Mouse (Mus musculus) forebrain, embryonic 10.5 days (tissue): Measurements from ENCODE around the gene Gm45208. TPM values are rescaled to one million over a fixed set of nuclear protein-coding genes. Genes with fewer than 3 reads are reported as not detected.
A peak's percentile ranks its signal among the peaks of the same experiment; 100 is the strongest.
"Not testable (repeated sequence)": the region's sequence is repeated elsewhere in the genome, so short reads cannot be mapped to it uniquely, and the experiment has no call there.

Experiments used
- DNase-seq: peaks from one replicate; pipeline ENCODE4 v3.0.0-alpha.2; 2017; ENCODE audit warnings: low spot score; ENCODE audit errors: extremely low spot score
- H3K27ac ChIP-seq: fragments of 300-500 bp; sonication (generic); 2 replicates; pipeline ENCODE4 v1.5.1; 2016; ENCODE audit warnings: mild to moderate bottlenecking
- H3K27me3 ChIP-seq: fragments of 300-500 bp; sonication (generic); 2 replicates; pipeline ENCODE4 v1.6.1; 2016; ENCODE audit warnings: mild to moderate bottlenecking; ENCODE audit not compliant: poor library complexity, severe bottlenecking
- H3K36me3 ChIP-seq: fragments of 300-500 bp; sonication (generic); replicated peaks from 2 replicates; pipeline ENCODE4 v1.6.1; 2016; ENCODE audit warnings: mild to moderate bottlenecking, moderate library complexity
- H3K4me1 ChIP-seq: fragments of 300-500 bp; sonication (generic); 2 replicates; pipeline ENCODE4 v1.6.1; 2016
- H3K4me3 ChIP-seq: fragments of 300-500 bp; sonication (generic); 2 replicates; pipeline ENCODE4 v1.5.1; 2016; ENCODE audit warnings: mild to moderate bottlenecking, moderate library complexity
- H3K9me3 ChIP-seq: fragments of 300-500 bp; sonication (generic); 2 replicates; pipeline ENCODE4 v1.6.1; 2016; ENCODE audit warnings: mild to moderate bottlenecking, moderate library complexity
- WGBS: fragments of 180-500 bp; shearing (Covaris S2); methylation state at CpG from one replicate; pipeline ENCODE4 v1.1.7; 2016; 5-methylcytosine and 5-hydroxymethylcytosine counted together
- polyA plus RNA-seq: library from polyadenylated mRNA; unstranded; fragments of >200 nt; fragmentation: Nextera tagmentation; extraction: Ambion mirVana; gene quantifications from 2 replicates; pipeline ENCODE4 v1.2.1, GENCODE M21; 2016

Gene Gm45208
- polyA plus RNA-seq, 1 experiment from 2014 or later: 0.47 TPM

- Histone ChIP-seq H3K36me3 (peaks cover 28% of the 10 kb centered on the region), H3K27ac (no peak overlapping the region), H3K9me3 (peaks cover 4% of the 10 kb centered on the region; the same call in 1 of the 2 replicates), H3K4me1 (peaks cover 18% of the 10 kb centered on the region), H3K4me3 (peak overlapping the region; percentile 18; the same call in 1 of the 2 replicates), H3K27me3 (no peaks in the 10 kb centered on the region)
- peak; percentile 52 for DNase-seq
- 32% methylated on average over 24 of the region's 26 CpGs for WGBS
Observed at GRCm38 (mm10) chrX:7733571-7734156, 11.6 kb downstream of the Gm45208 start.

- Histone ChIP-seq H3K36me3 (peaks cover 24% of the 10 kb centered on the region), H3K4me1 (peaks cover 3% of the 10 kb centered on the region; the same call in 1 of the 2 replicates), H3K4me3 (no peak overlapping the region), H3K27ac (no peak overlapping the region), H3K9me3 (no peaks in the 10 kb centered on the region), H3K27me3 (no peaks in the 10 kb centered on the region)
- 72% methylated on average over 14 of the region's 14 CpGs for WGBS
- DNase-seq: no peak
Observed at GRCm38 (mm10) chrX:7739336-7740081, 17.5 kb downstream of the Gm45208 start.

DNA sequence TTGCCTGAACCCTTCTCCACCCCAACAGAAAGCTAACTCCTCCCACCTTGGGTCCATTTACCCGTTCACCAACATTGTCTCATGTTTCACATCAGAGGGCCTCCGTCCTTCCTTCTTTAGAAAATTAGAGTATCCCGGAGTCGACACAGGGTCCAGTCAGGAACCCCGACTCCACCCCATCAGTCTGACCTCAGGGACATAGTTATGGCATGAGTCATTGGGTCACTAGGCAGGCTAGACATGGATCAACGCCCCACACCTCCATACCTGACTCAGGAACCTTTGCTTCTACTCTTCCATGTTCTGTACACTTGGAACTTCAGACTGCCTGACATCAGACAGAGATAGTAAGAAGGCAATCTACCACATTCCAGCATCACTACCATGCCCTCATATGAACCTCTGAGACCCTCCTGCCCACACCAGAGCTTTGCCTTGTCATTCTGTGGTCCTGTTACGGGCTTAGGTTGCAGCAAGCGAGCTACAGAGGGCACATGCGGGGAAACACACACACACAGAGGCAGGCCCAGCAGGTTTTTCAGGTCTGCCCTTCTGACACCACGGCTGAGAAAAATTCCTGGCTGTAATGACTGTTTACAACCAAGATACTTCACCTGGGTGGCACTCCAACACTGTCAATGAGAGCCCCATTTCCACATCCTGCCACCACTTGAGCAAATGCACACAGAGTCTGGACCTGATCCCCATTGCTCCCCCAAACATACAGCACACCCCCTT lies 18.2 kb downstream of the Gm45208 start:
- no peaks in the 10 kb centered on the region for H3K27me3 ChIP-seq
- no peak overlapping the region for H3K4me3 ChIP-seq
- H3K27ac ChIP-seq: no peak overlapping the region
- peaks cover 19% of the 10 kb centered on the region for H3K36me3 ChIP-seq
- WGBS: 71% methylated on average over 10 of the region's 10 CpGs
- peaks cover 3% of the 10 kb centered on the region; the same call in 1 of the 2 replicates for H3K4me1 ChIP-seq
- DNase-seq: no peak
- no peaks in the 10 kb centered on the region for H3K9me3 ChIP-seq

DNA sequence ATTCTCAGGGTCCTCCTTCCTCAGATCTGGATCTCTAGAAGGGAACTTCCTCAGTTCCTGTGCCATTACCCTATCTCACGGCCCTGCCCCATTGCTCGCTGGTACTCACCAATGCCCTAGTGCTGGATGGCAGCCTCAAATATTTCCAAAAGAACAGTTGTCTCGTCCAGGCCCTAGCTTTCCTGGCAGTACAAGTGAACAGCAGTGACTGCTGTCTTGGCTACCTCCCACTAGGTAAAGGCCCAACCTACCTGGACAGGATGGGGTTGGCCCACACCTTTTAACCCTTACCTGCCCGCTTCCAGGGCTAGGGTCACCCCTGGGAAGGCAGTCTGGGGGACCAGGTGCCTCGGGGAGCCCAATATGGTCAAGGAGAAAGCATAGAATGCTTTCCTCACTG lies 19.1 kb downstream of the Gm45208 start:
- Histone ChIP-seq H3K36me3 (peaks cover 17% of the 10 kb centered on the region), H3K27me3 (no peaks in the 10 kb centered on the region), H3K9me3 (no peaks in the 10 kb centered on the region), H3K27ac (no peak overlapping the region), H3K4me1 (peaks cover 3% of the 10 kb centered on the region; the same call in 1 of the 2 replicates), H3K4me3 (no peak overlapping the region)
- no peak for DNase-seq
- WGBS: 79% methylated on average over 5 of the region's 5 CpGs

GRCm38 (mm10) chrX:7743470-7743869 lies 21.4 kb downstream of the Gm45208 start:
- H3K4me1 ChIP-seq: peaks cover 3% of the 10 kb centered on the region; the same call in 1 of the 2 replicates
- no peaks in the 10 kb centered on the region for H3K27me3 ChIP-seq
- WGBS: 63% methylated on average over 5 of the region's 5 CpGs
- no peak overlapping the region for H3K27ac ChIP-seq
- no peak overlapping the region for H3K4me3 ChIP-seq
- no peak for DNase-seq
- H3K36me3 ChIP-seq: no peaks in the 10 kb centered on the region
- H3K9me3 ChIP-seq: no peaks in the 10 kb centered on the region

GRCm38 (mm10) chrX:7744940-7745339 lies 22.9 kb downstream of the Gm45208 start:
- Histone ChIP-seq H3K36me3 (no peaks in the 10 kb centered on the region), H3K27me3 (no peaks in the 10 kb centered on the region), H3K9me3 (no peaks in the 10 kb centered on the region), H3K4me3 (no peak overlapping the region), H3K4me1 (peaks cover 6% of the 10 kb centered on the region), H3K27ac (no peak overlapping the region)
- DNase-seq: no peak
- WGBS: 85% methylated on average over 1 of the region's 1 CpGs

- H3K9me3 ChIP-seq: peaks cover 2% of the 10 kb centered on the region; the same call in 1 of the 2 replicates
- no peak overlapping the region for H3K4me3 ChIP-seq
- peaks cover 9% of the 10 kb centered on the region for H3K4me1 ChIP-seq
- WGBS: 92% methylated on average over 8 of the region's 8 CpGs
- no peak for DNase-seq
- H3K27ac ChIP-seq: no peak overlapping the region
- no peaks in the 10 kb centered on the region for H3K36me3 ChIP-seq
- no peaks in the 10 kb centered on the region for H3K27me3 ChIP-seq
Observed at GRCm38 (mm10) chrX:7745429-7745828, 23.4 kb downstream of the Gm45208 start.

DNA sequence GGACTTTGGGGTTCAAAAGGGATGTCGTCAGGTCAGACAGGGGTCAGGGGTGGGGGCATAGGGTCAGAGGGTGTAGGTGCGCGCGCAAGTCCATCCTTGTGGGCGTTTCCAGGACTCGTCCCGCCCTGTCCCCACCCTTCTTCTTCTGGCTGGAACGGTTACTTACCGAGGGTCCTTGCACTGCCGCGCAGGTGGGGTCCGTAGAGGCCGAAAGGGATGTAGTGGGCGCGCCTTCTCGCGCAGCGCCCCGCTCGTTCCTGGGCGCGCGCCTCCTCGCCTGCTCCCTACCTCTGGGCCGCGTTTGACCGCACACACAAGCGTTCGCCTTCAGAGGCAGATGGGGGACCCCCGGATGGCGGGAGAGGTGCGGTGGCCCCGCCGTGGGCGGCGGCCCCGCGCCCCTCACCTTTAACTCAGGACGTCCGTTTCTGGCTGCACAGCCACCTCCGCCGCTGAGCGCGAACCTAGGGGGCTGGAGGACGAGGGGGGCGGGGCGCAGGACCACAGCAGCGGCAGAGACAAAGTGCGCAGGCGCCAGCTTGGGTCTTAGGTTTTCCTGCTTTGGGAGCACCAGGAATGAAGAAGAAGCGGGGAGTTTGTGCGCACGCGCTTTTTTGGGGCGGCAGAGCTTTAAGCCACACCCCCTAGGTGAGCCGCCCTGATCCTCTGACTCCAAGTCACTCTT lies 28.5 kb downstream of the Gm45208 start, which contains the start of gene Ccdc120:
Gene Ccdc120, minus strand, starts transcription at position 474 of the 685 bp plus-strand sequence.
- peak; percentile 79 for DNase-seq
- WGBS: 10% methylated on average over 54 of the region's 56 CpGs
- Histone ChIP-seq H3K9me3 (peaks cover 5% of the 10 kb centered on the region; the same call in 1 of the 2 replicates), H3K36me3 (no peaks in the 10 kb centered on the region), H3K4me1 (peaks cover 9% of the 10 kb centered on the region), H3K27me3 (no peaks in the 10 kb centered on the region), H3K27ac (peak within 1 kb of the TSS; percentile 90), H3K4me3 (peak within 1 kb of the TSS; percentile 74)

DNA sequence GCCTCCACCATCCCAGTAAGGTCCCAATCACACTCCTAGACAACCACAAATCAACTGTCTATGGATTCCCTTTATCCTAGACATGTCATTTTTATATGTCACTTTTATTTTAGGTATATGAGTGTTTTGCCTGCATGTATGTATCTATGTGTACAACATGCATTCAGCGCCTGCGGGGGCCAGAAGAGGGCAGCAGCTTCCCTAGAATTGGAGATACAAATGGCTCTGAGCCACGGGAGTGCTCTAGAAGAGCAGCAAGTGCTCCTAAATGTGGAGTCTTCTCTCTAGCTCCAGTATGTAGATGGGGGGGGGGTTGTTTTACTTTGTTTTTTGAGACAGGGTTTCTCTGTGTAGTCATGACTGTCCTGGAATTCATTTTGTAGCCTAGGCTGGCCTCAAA lies 31.6 kb downstream of the Gm45208 start:
- WGBS: 20% methylated on average over 3 of the region's 3 CpGs
- not testable (repeated sequence) for H3K4me3 ChIP-seq, H3K9me3 ChIP-seq, H3K27ac ChIP-seq, H3K4me1 ChIP-seq, H3K27me3 ChIP-seq, DNase-seq, H3K36me3 ChIP-seq

DNA sequence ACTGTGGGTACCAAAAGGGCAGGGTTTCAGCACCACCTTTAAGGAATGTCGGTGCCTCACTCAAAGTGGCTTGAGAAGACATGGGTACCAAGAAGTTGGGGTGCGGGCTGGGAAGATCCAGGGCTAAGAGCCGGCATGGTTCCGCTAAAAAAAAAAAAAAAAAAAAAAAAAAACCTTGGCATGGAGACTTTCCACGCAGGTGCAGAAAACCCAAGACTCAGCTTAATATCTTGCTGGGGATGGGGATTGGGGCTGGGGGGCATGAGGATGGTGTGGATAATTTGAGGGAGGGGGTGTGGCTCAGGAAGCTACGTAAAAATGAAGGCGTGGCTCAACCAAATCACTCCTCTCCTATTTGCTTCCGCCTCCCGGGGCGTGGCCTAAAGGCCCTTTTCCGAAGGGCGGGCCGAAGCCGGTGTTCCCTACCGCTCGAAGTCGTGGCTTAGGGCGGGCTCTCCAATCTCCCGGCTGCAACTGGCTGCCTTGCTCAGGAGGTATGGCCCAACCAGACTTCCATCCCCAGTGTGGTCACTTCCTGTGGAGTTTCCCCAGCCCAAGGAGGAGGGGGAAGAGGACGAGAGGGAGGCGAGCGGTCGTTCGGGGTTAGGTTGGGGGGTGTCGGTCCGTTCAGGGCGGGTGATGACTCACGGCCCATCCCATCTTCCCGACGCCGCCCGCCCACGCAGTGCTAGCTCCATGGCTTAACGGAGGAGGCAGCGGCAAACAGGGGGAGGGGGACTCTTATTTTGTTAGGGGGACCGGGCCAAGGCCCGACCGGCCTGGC lies 40.3 kb downstream of the Gm45208 start, which contains the start of gene Tfe3:
Gene Tfe3, plus strand, starts transcription at position 424 of the 784 bp plus-strand sequence.
- peak; percentile 84 for DNase-seq
- Histone ChIP-seq H3K36me3 (peaks cover 11% of the 10 kb centered on the region), H3K9me3 (no peaks in the 10 kb centered on the region; the same call in 1 of the 2 replicates), H3K4me3 (peak within 1 kb of the TSS; percentile 72), H3K27ac (peak within 1 kb of the TSS; percentile 84), H3K4me1 (peaks cover 29% of the 10 kb centered on the region), H3K27me3 (no peaks in the 10 kb centered on the region)
- WGBS: 19% methylated on average over 38 of the region's 38 CpGs

DNA sequence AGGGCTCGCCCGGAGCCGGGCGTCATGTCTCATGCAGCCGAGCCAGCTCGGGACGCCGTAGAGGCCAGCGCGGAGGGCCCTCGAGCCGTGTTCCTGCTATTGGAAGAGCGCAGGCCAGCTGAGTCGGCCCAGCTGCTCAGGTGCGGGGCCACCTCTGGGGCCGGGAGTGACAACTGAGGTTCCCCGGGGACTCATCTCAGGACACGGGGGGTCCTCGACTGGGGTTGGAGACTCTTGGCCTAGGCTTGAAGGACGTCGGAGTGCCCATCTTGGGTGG lies 40.8 kb downstream of the Gm45208 start:
- WGBS: 13% methylated on average over 21 of the region's 21 CpGs
- H3K27ac ChIP-seq: peak overlapping the region; percentile 84
- peaks cover 29% of the 10 kb centered on the region for H3K4me1 ChIP-seq
- DNase-seq: no peak
- peaks cover 17% of the 10 kb centered on the region for H3K36me3 ChIP-seq
- no peaks in the 10 kb centered on the region for H3K27me3 ChIP-seq
- peak overlapping the region; percentile 72 for H3K4me3 ChIP-seq
- no peaks in the 10 kb centered on the region; the same call in 1 of the 2 replicates for H3K9me3 ChIP-seq
